Mouse (Mus musculus) heart, embryonic 13.5 days (tissue): ENCODE data around the gene Cd300lf. TPM values are rescaled to one million over a fixed set of nuclear protein-coding genes. Genes with fewer than 3 reads are reported as not detected.

Experiments
- ATAC-seq: fragments of 200-750 bp; cut with Nextera tagmentation; 2 replicates; pipeline ENCODE4 v1.8.0; 2017; ENCODE audit warnings: moderate TSS enrichment; ENCODE audit not compliant: insufficient number of reproducible peaks, low FRiP score, low TSS enrichment; ENCODE audit errors: extremely low read depth
- H3K27ac ChIP-seq: fragments of 300-500 bp; sonication (generic); replicated peaks from 2 replicates; pipeline ENCODE4 v1.5.1; 2015; ENCODE audit warnings: moderate library complexity, mild to moderate bottlenecking, inconsistent platforms
- H3K27me3 ChIP-seq: fragments of 300-500 bp; sonication (generic); replicated peaks from 2 replicates; pipeline ENCODE4 v1.6.1; 2015; ENCODE audit warnings: mild to moderate bottlenecking, inconsistent platforms
- H3K36me3 ChIP-seq: fragments of 300-500 bp; sonication (generic); 2 replicates; pipeline ENCODE4 v1.6.1; 2015; ENCODE audit warnings: mild to moderate bottlenecking, inconsistent platforms
- H3K4me1 ChIP-seq: fragments of 300-500 bp; sonication (generic); 2 replicates; pipeline ENCODE4 v1.6.1; 2015; ENCODE audit warnings: inconsistent platforms
- H3K4me2 ChIP-seq: fragments of 300-500 bp; sonication (generic); 2 replicates; pipeline ENCODE4 v1.6.1; 2015; ENCODE audit warnings: inconsistent platforms, mild to moderate bottlenecking, moderate library complexity
- H3K4me3 ChIP-seq: fragments of 300-500 bp; sonication (generic); 2 replicates; pipeline ENCODE4 v1.5.1; 2015; ENCODE audit warnings: moderate library complexity, mild to moderate bottlenecking, inconsistent platforms
- H3K9ac ChIP-seq: fragments of 300-500 bp; sonication (generic); 2 replicates; pipeline ENCODE4 v1.6.1; 2015; ENCODE audit warnings: inconsistent platforms, mild to moderate bottlenecking, moderate library complexity
- H3K9me3 ChIP-seq: fragments of 300-500 bp; sonication (generic); 2 replicates; pipeline ENCODE4 v1.6.1; 2016; ENCODE audit warnings: inconsistent platforms
- WGBS: fragments of 180-500 bp; shearing (Covaris S2); methylation state at CpG from one replicate; pipeline ENCODE4 v1.1.7; 2015; ENCODE audit warnings: mixed read lengths; 5-methylcytosine and 5-hydroxymethylcytosine counted together
- polyA plus RNA-seq: library from polyadenylated mRNA; unstranded; fragments of >200 nt; fragmentation: Nextera tagmentation; extraction: Ambion mirVana; gene quantifications from 2 replicates; pipeline ENCODE4 v1.2.1, GENCODE M21; 2015

The Cd300lf gene
- polyA plus RNA-seq, 1 experiment from 2014 or later, result 0.37 TPM

DNA sequence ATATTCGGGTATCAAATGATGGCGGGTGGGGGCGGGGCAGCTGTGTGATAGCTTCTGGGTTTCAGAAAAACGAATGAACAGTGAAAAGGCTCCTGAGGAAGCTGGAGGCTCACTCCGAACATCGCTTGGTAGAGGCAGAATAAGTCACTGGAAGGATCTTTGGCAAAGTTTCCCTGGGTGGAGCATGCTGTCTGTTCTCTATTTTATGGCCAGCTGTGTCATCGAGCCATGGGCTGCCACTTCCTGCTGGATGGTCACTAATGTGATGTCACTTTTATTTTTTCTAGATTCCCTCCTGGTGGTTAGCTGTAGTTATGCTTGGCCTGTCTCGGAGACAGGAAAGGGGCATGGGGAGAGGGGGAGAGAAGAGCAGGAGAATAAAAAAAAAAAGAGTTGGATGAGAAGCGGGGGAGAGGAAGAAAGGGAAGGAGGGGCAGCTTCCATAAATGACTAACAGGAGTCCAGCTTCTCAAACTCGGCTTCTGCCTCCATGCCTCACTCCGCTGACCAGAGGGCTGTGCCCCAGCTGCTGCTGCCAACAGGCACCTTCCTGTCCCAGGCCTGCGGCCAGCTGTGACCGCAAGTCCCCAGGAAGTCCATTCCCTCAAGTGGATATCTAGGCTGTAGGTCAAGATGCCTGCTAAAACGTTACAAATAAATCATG is 62.0 kb downstream of the Cd300lf start:
- Histone ChIP-seq H3K27me3 (peaks cover 5% of the 10 kb centered on the region; the same call in 1 of the 2 replicates), H3K4me1 (peaks cover 10% of the 10 kb centered on the region), H3K9ac (no peak overlapping the region), H3K4me3 (no peak overlapping the region), H3K4me2 (peak overlapping the region; percentile 53), H3K36me3 (no peaks in the 10 kb centered on the region), H3K9me3 (no peaks in the 10 kb centered on the region), H3K27ac (peak overlapping the region; percentile 20; the same call in 1 of the 2 replicates)
- ATAC-seq, result no peak
- WGBS, result 23% methylated on average over 14 of the region's 14 CpGs

DNA sequence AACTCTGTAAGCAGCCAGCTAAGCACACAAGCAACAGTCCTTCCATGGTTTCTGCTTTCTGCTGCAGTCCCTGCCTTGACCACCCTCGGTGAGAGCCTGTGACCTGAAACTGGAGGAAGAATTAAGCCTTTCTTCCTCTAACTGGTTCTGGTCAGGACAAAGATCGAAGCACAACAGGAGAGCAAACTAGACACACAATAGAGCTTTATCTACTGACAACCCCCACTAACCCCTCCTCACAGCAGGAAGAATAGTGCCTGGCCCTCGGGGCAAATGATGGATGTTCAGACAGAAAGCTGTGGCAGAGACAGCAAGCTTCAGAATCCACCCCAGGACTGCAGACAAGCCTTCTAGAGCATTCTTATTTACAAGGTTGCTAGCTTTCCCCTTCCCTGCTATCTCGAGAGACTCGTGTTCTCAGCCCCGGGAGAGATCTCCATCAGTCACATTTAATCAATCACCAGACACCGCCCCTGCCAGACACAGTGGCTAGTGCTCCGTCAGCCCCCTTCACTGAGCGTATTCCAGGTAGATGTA is 62.7 kb downstream of the Cd300lf start:
- no peaks in the 10 kb centered on the region for H3K9me3 ChIP-seq
- WGBS, result 5% methylated on average over 9 of the region's 9 CpGs
- H3K27me3 ChIP-seq, result peaks cover 5% of the 10 kb centered on the region; the same call in 1 of the 2 replicates
- no peak for ATAC-seq
- no peak overlapping the region for H3K4me3 ChIP-seq
- H3K27ac ChIP-seq, result no peak overlapping the region
- H3K4me2 ChIP-seq, result peak overlapping the region; percentile 53
- H3K9ac ChIP-seq, result no peak overlapping the region
- peaks cover 10% of the 10 kb centered on the region for H3K4me1 ChIP-seq
- no peaks in the 10 kb centered on the region for H3K36me3 ChIP-seq

DNA sequence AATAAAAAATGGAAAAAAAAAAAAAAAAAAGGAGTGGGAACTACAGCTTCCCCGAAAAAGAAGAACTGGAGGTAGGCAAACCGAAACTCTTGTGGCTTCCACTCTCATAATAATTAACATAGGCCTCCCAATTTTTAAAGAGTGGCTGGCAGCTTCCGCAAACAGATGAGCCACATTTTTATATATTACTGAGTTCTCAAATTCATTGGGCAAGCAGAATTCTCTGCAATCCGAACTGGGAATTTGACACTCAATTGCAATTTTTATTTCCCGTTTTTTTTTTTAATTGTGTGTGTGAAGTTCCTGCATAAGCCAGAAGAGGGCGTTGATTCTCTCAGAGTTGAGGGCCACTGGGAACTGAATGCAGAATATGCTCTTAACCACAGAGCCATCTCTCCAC is 67.0 kb downstream of the Cd300lf start:
- 57% methylated on average over 6 of the region's 6 CpGs for WGBS
- H3K36me3 ChIP-seq, result no peaks in the 10 kb centered on the region
- no peak for ATAC-seq

More for the DNA sequence above, 67.0 kb downstream of the Cd300lf start:
- no peaks in the 10 kb centered on the region for H3K9me3 ChIP-seq
- H3K27ac ChIP-seq, result no peak overlapping the region
- H3K4me1 ChIP-seq, result peaks cover 6% of the 10 kb centered on the region
- H3K27me3 ChIP-seq, result peaks cover 5% of the 10 kb centered on the region; the same call in 1 of the 2 replicates
- H3K4me2 ChIP-seq, result no peak overlapping the region
- no peak overlapping the region for H3K9ac ChIP-seq
- no peak overlapping the region for H3K4me3 ChIP-seq

Other genes with a start within 250 kb of the Cd300lf start
- 0.82 and 1.4 TPM in 2 replicates for gene Cd300a, start 244.0 kb downstream of the Cd300lf start, polyA plus RNA-seq
- 0.45 and 0.49 TPM in 2 replicates for gene Cd300lb, start 199.6 kb downstream of the Cd300lf start, polyA plus RNA-seq
- not detected in 2 replicates for gene Cd300c, start 164.8 kb downstream of the Cd300lf start, polyA plus RNA-seq
- 0.05 and 0.40 TPM in 2 replicates for gene Cd300ld, start 144.1 kb downstream of the Cd300lf start, polyA plus RNA-seq
- gene Cd300c2, start 132.1 kb downstream of the Cd300lf start, polyA plus RNA-seq, result 1.6 and 1.9 TPM in 2 replicates
- not detected in 2 replicates for gene Cd300ld2, start 117.8 kb downstream of the Cd300lf start, polyA plus RNA-seq
- gene Cd300ld4, start 107.0 kb downstream of the Cd300lf start, polyA plus RNA-seq, result not detected in 2 replicates
- gene Cd300ld5, start 96.2 kb downstream of the Cd300lf start, polyA plus RNA-seq, result not detected in 2 replicates
- not detected in 2 replicates for gene Cd300ld3, start 85.6 kb downstream of the Cd300lf start, polyA plus RNA-seq
- gene Cd300e, start 71.8 kb downstream of the Cd300lf start, polyA plus RNA-seq, result not detected in 2 replicates
- gene Rab37, start 42.6 kb downstream of the Cd300lf start, polyA plus RNA-seq, result 1.2 and 1.7 TPM in 2 replicates
- gene Slc9a3r1, start 29.3 kb upstream of the Cd300lf start, polyA plus RNA-seq, result 23.1 and 24.4 TPM in 2 replicates
- 7.1 and 7.7 TPM in 2 replicates for gene Tmem104, start 53.5 kb upstream of the Cd300lf start, polyA plus RNA-seq
- gene Nat9, start 53.9 kb upstream of the Cd300lf start, polyA plus RNA-seq, result 13.8 and 19.0 TPM in 2 replicates
- gene Grin2c, start 133.3 kb upstream of the Cd300lf start, polyA plus RNA-seq, result 0.04 TPM in 1 of 2 replicates, not detected in the other
- 9.5 and 11.7 TPM in 2 replicates for gene Fdxr, start 143.1 kb upstream of the Cd300lf start, polyA plus RNA-seq
- gene Fads6, start 163.7 kb upstream of the Cd300lf start, polyA plus RNA-seq, result 0.71 and 0.74 TPM in 2 replicates
- not detected in 2 replicates for gene Otop2, start 173.2 kb upstream of the Cd300lf start, polyA plus RNA-seq
- 0.09 and 0.13 TPM in 2 replicates for gene Ush1g, start 188.0 kb upstream of the Cd300lf start, polyA plus RNA-seq
- gene Otop3, start 200.7 kb upstream of the Cd300lf start, polyA plus RNA-seq, result not detected in 2 replicates
- gene Hid1, start 233.8 kb upstream of the Cd300lf start, polyA plus RNA-seq, result 6.8 and 7.0 TPM in 2 replicates
- 6.7 and 7.4 TPM in 2 replicates for gene Cdr2l, start 247.9 kb upstream of the Cd300lf start, polyA plus RNA-seq